Mouse (Mus musculus): ENCODE data around the gene Mink1. TPM values are rescaled to one million over a fixed set of nuclear protein-coding genes. Genes with fewer than 3 reads are reported as not detected.

Mink1 gene
- 117 and 179 TPM in 2 replicates for polyA plus RNA-seq (2012)

DNA sequence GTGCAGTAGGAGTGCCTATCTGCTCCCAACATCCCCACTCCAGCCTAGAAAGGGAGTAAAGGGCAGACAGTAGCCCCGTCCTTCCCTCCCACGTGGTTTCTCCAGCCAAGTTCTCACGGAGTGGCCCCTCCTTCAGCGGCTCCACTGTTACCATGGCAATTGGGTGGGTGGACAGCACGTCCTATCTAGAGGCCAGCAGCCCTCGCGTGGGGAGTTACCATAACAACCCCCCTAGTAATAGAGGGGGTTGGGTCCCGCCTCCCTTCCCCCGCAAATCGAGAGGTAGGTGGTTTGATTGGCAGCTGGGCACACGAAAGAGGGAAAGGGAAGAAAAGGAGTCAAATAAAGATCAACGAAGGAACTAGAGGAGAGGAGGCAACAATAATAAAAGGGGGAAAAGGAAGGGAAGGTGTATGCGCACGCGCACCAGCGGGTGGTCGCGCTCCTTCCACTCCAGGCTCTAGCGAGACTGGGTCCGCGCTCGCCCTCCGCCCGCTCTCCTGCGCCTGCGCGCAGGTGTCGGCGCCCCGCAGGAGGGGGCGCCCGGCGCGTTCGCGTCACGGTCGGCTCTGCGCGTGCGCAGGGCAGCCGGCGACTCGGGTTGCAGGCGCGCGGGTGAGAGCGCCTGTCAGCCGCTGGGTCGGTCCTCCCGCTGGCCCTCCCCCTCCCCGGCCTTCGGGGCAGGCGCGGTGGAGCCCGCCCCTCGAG lies at the start of gene Mink1:
Gene Mink1, plus strand, starts transcription at position 595 of the 708 bp plus-strand sequence.

GRCm38 (mm10) chr11:70514288-70514687 lies 48.4 kb upstream of the Mink1 start, which contains the start of gene Vmo1:
Vmo1 (minus strand) TSS chr11:70514616.

GRCm38 (mm10) chr11:70518923-70519322 lies 43.8 kb upstream of the Mink1 start, which contains the start of gene Gltpd2:
Gltpd2 (plus strand) TSS chr11:70519196.

DNA sequence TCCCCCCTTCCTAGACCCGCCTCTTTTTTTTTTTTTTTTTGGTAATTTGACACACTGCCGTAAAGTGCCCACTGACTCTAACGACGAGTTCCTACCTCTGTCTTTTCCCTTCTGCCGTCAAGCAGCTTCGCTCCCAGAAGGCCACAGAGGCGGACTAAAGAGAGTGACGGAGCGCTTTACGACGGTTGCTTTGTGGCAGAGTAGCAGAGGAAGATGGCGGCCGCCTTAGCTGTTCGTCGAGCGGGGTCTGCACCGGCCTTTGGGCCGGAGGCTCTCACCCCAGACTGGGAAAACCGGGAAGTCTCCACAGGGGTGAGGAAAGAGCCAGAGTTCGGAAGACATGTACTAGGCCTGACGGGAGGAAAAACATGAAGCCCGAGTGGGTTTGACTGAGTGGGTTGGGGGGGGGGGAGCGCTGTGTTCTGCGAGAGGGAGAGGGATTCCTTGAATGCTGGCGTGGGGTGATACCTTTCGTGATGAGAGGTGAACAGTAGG lies 37.5 kb upstream of the Mink1 start, which contains the start of gene Psmb6:
Gene Psmb6, plus strand, starts transcription at position 184 of the 495 bp plus-strand sequence.

GRCm38 (mm10) chr11:70532839-70533238 lies 29.8 kb upstream of the Mink1 start, which contains the start of gene Gm40193:
Gm40193 (minus strand) TSS chr11:70532939.

GRCm38 (mm10) chr11:70539877-70540587 lies 22.6 kb upstream of the Mink1 start, which contains the start of gene Pld2:
Pld2 (plus strand) TSS chr11:70540064.

DNA sequence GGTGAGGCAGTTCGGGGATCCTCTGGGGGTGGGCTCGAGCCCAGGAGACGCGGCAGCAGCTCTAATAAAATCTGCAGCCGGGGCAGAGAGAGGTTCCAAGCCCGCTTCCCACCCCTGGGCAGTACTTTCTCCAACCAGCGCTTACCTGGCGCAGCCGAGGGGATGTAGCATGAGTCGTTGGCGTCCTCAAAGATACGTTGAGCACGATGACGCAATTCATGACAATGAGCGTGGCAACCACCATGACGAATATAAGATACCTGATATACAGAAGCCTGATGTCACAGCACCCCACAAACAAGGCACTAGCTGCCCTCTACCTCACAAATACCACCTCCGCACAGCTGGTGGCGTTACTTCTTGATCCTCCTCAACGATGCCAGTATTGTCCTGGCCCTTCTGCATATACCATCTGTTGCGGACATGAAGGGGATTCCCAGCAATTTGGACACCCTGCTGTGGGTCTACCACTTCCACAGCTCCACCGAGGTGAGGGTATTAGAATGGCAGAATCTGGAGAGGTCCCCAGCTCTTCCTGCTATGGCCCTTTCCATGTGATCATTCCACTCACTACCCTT lies 52.9 kb downstream of the Mink1 start, which contains the start of gene 4930544D05Rik:
Gene 4930544D05Rik, plus strand, starts transcription at position 333 of the 578 bp plus-strand sequence.

GRCm38 (mm10) chr11:70619101-70619500 lies 56.4 kb downstream of the Mink1 start, which contains the start of gene Chrne:
Chrne (minus strand) TSS chr11:70619216.

DNA sequence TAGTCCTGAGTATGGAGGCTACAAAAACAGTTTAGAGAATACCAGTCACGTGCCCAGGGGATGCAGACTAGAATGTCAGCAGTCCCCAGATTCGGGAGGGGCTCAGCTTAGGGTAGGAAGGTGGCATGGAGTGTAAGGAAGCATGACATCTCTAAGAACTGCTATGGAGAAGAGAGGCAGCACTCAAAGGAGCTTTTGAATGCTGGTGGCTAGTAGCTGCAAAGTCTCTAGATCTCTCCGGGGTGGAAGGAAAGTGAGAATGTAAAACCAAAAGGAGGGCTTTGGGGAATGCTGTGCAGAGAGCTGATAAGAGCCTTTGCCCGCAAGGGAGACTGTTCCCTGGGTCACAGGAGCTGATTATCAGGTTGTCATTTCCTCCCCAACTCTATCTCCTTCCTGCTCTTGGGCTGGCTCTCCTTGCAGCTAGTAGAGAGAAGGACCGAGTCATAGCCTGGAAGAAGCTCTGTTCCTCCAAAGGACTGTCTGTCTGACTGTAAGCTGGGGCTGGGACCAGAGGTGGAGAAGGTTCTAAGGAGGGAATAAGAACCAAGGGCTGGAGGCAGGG lies 76.1 kb downstream of the Mink1 start, which contains the start of gene Gp1ba:
Gene Gp1ba, plus strand, starts transcription at position 409 of the 565 bp plus-strand sequence.

DNA sequence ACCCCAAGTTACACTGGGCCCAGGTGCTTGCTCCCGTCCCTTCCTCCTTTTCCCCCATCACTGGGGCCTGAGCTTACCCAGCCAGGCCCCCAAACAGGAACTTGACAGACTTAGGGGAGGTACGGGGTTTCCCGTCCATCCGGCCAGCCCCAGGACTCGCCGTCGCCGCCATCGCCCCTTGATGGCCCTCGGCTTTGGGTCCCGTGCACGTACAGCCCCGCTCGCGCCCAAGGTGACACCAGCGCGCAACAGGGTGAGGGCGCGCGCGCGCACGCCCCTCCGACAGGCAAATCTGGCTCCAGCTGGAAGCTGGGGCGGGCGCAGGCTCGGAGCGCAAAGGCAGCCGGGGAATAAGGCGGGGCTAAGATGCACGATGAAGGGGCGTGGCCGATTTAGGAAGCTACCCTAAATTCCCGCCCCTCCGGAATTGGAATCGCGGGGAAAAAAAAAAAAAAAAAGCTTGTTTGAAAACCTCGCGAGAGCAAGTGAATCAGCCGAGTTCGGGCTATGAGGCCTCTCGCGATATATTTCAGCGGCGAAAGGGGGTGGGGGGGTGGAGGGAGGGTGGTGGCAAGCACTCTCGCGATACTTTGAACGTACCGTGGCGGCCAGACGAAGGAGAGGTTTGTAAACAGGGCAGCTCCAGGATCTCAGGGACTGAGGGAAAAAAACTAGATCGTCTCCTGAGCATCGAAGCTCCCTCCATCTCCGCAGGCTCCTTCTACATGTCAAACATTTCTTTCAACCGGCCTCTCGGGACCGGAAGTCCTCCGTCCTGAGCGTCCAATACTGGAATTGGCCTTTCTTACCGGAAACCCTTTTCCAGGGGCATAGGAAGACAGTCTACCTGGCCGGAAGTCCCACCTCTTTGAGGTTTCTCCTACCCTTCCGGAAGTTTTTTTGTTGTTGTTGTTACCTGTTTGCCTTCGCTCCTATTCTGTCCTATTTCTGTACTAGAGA lies 84.3 kb downstream of the Mink1 start, which contains the start of the genes Rnf167 and Slc25a11:
Gene Rnf167, plus strand, starts transcription at position 545 of the 960 bp plus-strand sequence.
Gene Slc25a11, minus strand, starts transcription at position 789 of the 960 bp plus-strand sequence.

GRCm38 (mm10) chr11:70654198-70654922 lies 91.7 kb downstream of the Mink1 start, which contains the start of gene Pfn1:
Pfn1 (minus strand) TSS chr11:70654644.

GRCm38 (mm10) chr11:70656964-70657363 lies 94.3 kb downstream of the Mink1 start, which contains the start of gene Eno3:
Eno3 (plus strand) TSS chr11:70657202.

Other genes starting within 250 kb of the Mink1 start
- gene Alox12e, start 240.3 kb upstream of the Mink1 start, polyA plus RNA-seq (2012) = 0.18 and 0.60 TPM in 2 replicates
- gene Alox15, start 210.8 kb upstream of the Mink1 start, polyA plus RNA-seq (2012) = 0.28 and 0.83 TPM in 2 replicates
- gene Pelp1, start 152.8 kb upstream of the Mink1 start, polyA plus RNA-seq (2012) = 62.0 and 64.7 TPM in 2 replicates
- gene Arrb2, start 130.2 kb upstream of the Mink1 start, polyA plus RNA-seq (2012) = 349 and 402 TPM in 2 replicates
- 24.9 and 28.5 TPM in 2 replicates for gene Med11, start 111.0 kb upstream of the Mink1 start, polyA plus RNA-seq (2012)
- 0.09 and 0.15 TPM in 2 replicates for gene Zmynd15, start 103.4 kb upstream of the Mink1 start, polyA plus RNA-seq (2012)
- 1.6 and 1.8 TPM in 2 replicates for gene Cxcl16, start 102.9 kb upstream of the Mink1 start, polyA plus RNA-seq (2012)
- gene Tm4sf5, start 57.6 kb upstream of the Mink1 start, polyA plus RNA-seq (2012) = 0.42 TPM in 1 of 2 replicates, not detected in the other
- not detected in 2 replicates for gene Vmo1, start 48.3 kb upstream of the Mink1 start, polyA plus RNA-seq (2012)
- not detected in 2 replicates for gene Gltpd2, start 43.7 kb upstream of the Mink1 start, polyA plus RNA-seq (2012)
- gene Psmb6, start 37.5 kb upstream of the Mink1 start, polyA plus RNA-seq (2012) = 185 and 211 TPM in 2 replicates
- gene Gm40193, start 29.9 kb upstream of the Mink1 start, polyA plus RNA-seq (2012) = not detected in 2 replicates
- gene Pld2, start 22.8 kb upstream of the Mink1 start, polyA plus RNA-seq (2012) = 1.1 TPM in 2 replicates
- 0.17 TPM in 1 of 2 replicates, not detected in the other for gene 4930544D05Rik, start 53.0 kb downstream of the Mink1 start, polyA plus RNA-seq (2012)
- 1.0 and 1.2 TPM in 2 replicates for gene Chrne, start 56.3 kb downstream of the Mink1 start, polyA plus RNA-seq (2012)
- gene Gp1ba, start 76.2 kb downstream of the Mink1 start, polyA plus RNA-seq (2012) = 3.5 and 6.6 TPM in 2 replicates
- gene Rnf167, start 84.4 kb downstream of the Mink1 start, polyA plus RNA-seq (2012) = 78.2 and 81.9 TPM in 2 replicates
- 60.3 and 74.3 TPM in 2 replicates for gene Slc25a11, start 84.6 kb downstream of the Mink1 start, polyA plus RNA-seq (2012)
- 3,087 and 3,292 TPM in 2 replicates for gene Pfn1, start 91.8 kb downstream of the Mink1 start, polyA plus RNA-seq (2012)
- 3.1 and 4.0 TPM in 2 replicates for gene Eno3, start 94.3 kb downstream of the Mink1 start, polyA plus RNA-seq (2012)
- gene Spag7, start 106.5 kb downstream of the Mink1 start, polyA plus RNA-seq (2012) = 143 and 161 TPM in 2 replicates
- 24.6 and 31.2 TPM in 2 replicates for gene Camta2, start 125.2 kb downstream of the Mink1 start, polyA plus RNA-seq (2012)
- not detected in 2 replicates for gene Inca1, start 137.3 kb downstream of the Mink1 start, polyA plus RNA-seq (2012)
- gene Kif1c, start 137.7 kb downstream of the Mink1 start, polyA plus RNA-seq (2012) = 18.0 and 20.3 TPM in 2 replicates
- 1.4 and 1.6 TPM in 2 replicates for gene Zfp3, start 201.3 kb downstream of the Mink1 start, polyA plus RNA-seq (2012)
- not detected in 2 replicates for gene Scimp, start 249.7 kb downstream of the Mink1 start, polyA plus RNA-seq (2012)